In the genomic region with DNA sequence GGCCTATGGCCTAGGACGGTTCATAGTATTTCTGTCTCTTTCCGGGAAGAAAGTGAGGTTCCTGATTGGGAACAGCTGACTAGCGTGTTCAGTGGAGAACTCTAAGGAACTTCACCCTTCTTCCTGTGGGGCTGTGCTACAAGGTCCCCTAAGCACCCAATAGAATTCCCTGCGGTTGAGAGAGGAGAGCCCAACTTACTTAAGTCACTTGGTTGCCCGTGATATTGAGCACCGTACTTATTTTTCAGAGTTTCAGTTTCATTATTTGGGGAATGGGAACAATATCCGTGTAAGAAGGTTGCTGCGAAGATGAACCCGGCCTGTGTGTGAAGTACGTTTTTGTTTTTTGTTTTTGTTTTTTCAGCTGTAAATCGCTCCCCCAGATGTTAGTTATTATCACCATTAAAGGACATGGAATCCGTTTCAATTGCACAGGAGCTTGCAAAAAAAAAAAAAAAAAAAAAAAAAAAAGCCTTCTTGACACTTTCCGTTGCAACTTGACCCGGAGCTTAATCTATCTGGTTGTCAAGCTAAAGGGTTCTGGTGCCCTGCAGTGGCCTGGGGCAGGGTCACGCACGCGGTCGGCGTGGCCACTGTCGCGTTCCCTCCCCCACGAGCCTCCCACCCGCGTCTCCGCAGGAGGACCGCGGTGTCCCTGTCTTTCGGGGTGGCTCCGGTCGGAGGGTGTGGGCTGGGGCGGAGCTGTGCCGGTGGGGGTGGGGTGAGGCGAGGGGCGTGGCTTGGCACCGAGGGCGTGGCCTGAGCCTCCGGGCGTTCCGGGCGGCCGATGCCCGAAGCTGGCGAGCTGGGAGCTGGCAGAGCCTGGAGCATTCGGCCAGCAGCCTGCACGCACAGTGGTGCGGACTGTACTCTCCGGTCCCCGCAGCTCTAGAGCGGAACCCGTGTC, we compare ENCODE assay signal across 8 mouse cellular contexts. TPM values are rescaled to one million over a fixed set of nuclear protein-coding genes. Genes with fewer than 3 reads are reported as not detected.
A peak's percentile ranks its signal among the peaks of the same experiment; 100 is the strongest.
DNase-seq lines count a peak whose midpoint lies in the region; ATAC-seq and TF ChIP-seq lines count a peak whose summit lies in the region.

A gene (plus strand): TSS at position 751 of the 907 bp plus-strand sequence.

- H3K4me2 ChIP-seq in forebrain, embryonic 13.5 days: peak within 1 kb of the TSS; percentile 99
- peak within 1 kb of the TSS; percentile 76 for H3K4me2 ChIP-seq in heart, postnatal 0 days (ENCODE audit: low read depth, low read length)
- H3K4me2 ChIP-seq in liver, postnatal 0 days (ENCODE audit: low read depth, low read length): peak within 1 kb of the TSS; percentile 96
- peak within 1 kb of the TSS; percentile 97 for H3K4me2 ChIP-seq in neural tube, embryonic 13.5 days

- H3K4me3 ChIP-seq in ES-Bruce4 (ENCODE audit: low read depth, low read length): peak within 1 kb of the TSS; percentile 83
- H3K4me3 ChIP-seq in forebrain, embryonic 13.5 days: peak within 1 kb of the TSS; percentile 50
- peak within 1 kb of the TSS; percentile 62 for H3K4me3 ChIP-seq in heart, postnatal 0 days (ENCODE audit: low read depth, low read length)
- H3K4me3 ChIP-seq in liver, postnatal 0 days (ENCODE audit: low read depth, low read length): peak within 1 kb of the TSS; percentile 79
- H3K4me3 ChIP-seq in neural tube, embryonic 13.5 days: peak within 1 kb of the TSS; percentile 56
- peak within 1 kb of the TSS; percentile 85 for H3K4me3 ChIP-seq in testis, adult 2 months (ENCODE audit: control insufficient read depth, low read depth, low read length)

- ATAC-seq in cerebellum, adult (ENCODE audit: insufficient number of reproducible peaks, low FRiP score, low TSS enrichment): peak; percentile 61
- peak; percentile 90 for ATAC-seq in forebrain, embryonic 13.5 days
- peak; percentile 95 for ATAC-seq in heart, postnatal 0 days (ENCODE audit: insufficient read depth, low read depth)
- ATAC-seq in liver, postnatal 0 days: peak; percentile 97
- peak; percentile 92 for ATAC-seq in neural tube, embryonic 13.5 days (ENCODE audit: low read depth)

- H3K27ac ChIP-seq in ES-Bruce4 (ENCODE audit: insufficient read depth, low read length): no peak within 1 kb of the TSS
- no peak within 1 kb of the TSS for H3K27ac ChIP-seq in forebrain, embryonic 13.5 days
- peak within 1 kb of the TSS; percentile 54 for H3K27ac ChIP-seq in heart, postnatal 0 days (ENCODE audit: low read depth)
- peak within 1 kb of the TSS; percentile 75 for H3K27ac ChIP-seq in liver, postnatal 0 days (ENCODE audit: low read depth)
- no peak within 1 kb of the TSS for H3K27ac ChIP-seq in neural tube, embryonic 13.5 days (replicated peaks)
- H3K27ac ChIP-seq in testis, adult 2 months (ENCODE audit: control insufficient read depth, insufficient read depth, low read depth, low read length): peak within 1 kb of the TSS; percentile 78

- TF ChIP-seq POLR2A in ES-Bruce4 (IDR thresholded peaks at IDR 0.05; ENCODE audit: insufficient read depth, low read length): no peak
- TF ChIP-seq POLR2A in testis, adult 2 months (IDR thresholded peaks at IDR 0.05; ENCODE audit: control insufficient read depth, low read depth, low read length): peak; percentile 84

- no peaks in the 10 kb centered on the region for H3K9me3 ChIP-seq in ES-Bruce4 (replicated peaks; ENCODE audit: control insufficient read depth, insufficient read depth, low read length, poor library complexity, severe bottlenecking)
- no peaks in the 10 kb centered on the region for H3K9me3 ChIP-seq in forebrain, embryonic 13.5 days (replicated peaks)
- H3K9me3 ChIP-seq in heart, postnatal 0 days (replicated peaks; ENCODE audit: control insufficient read depth, low read length): no peaks in the 10 kb centered on the region
- H3K9me3 ChIP-seq in liver, postnatal 0 days (ENCODE audit: low read length): no peaks in the 10 kb centered on the region
- no peaks in the 10 kb centered on the region for H3K9me3 ChIP-seq in neural tube, embryonic 13.5 days

- DNase-seq in heart, postnatal 0 days (ENCODE audit: low spot score): peak; percentile 75
- peak; percentile 95 for DNase-seq in kidney, postnatal 4 days
- DNase-seq in liver, postnatal 0 days: peak; percentile 97

- TF ChIP-seq EP300 in ES-Bruce4 (IDR thresholded peaks at IDR 0.05; ENCODE audit: insufficient read depth, low read depth, low read length): no peak
- TF ChIP-seq EP300 in heart, postnatal 0 days (IDR thresholded peaks at IDR 0.05; ENCODE audit: low read depth): no peak
- no peak for TF ChIP-seq EP300 in liver, postnatal 0 days (IDR thresholded peaks at IDR 0.05; ENCODE audit: low read depth)

- peak within 1 kb of the TSS; percentile 43 for H3K9ac ChIP-seq in ES-Bruce4 (ENCODE audit: low read depth, poor library complexity, severe bottlenecking)
- H3K9ac ChIP-seq in forebrain, embryonic 13.5 days: peak within 1 kb of the TSS; percentile 58
- peak within 1 kb of the TSS; percentile 39 for H3K9ac ChIP-seq in heart, postnatal 0 days (replicated peaks; ENCODE audit: low read depth, low read length)
- peak within 1 kb of the TSS; percentile 71 for H3K9ac ChIP-seq in liver, postnatal 0 days (replicated peaks)
- peak within 1 kb of the TSS; percentile 65 for H3K9ac ChIP-seq in neural tube, embryonic 13.5 days

- H3K36me3 ChIP-seq in ES-Bruce4 (ENCODE audit: control insufficient read depth, insufficient read depth, low read length, poor library complexity, severe bottlenecking): no peaks in the 10 kb centered on the region
- no peaks in the 10 kb centered on the region for H3K36me3 ChIP-seq in forebrain, embryonic 13.5 days (ENCODE audit: poor library complexity, severe bottlenecking)
- H3K36me3 ChIP-seq in heart, postnatal 0 days (replicated peaks; ENCODE audit: control insufficient read depth, insufficient read depth, low read length): no peaks in the 10 kb centered on the region
- H3K36me3 ChIP-seq in liver, postnatal 0 days (replicated peaks; ENCODE audit: insufficient read depth, low read length): no peaks in the 10 kb centered on the region
- no peaks in the 10 kb centered on the region for H3K36me3 ChIP-seq in neural tube, embryonic 13.5 days
- no peaks in the 10 kb centered on the region for H3K36me3 ChIP-seq in testis, adult 2 months (ENCODE audit: control insufficient read depth, insufficient read depth, low read length)

- WGBS in forebrain, embryonic 13.5 days: 6% methylated on average over 47 of the region's 50 CpGs
- whole genome bisulfite sequencing in heart, postnatal 0 days: 3% methylated on average over 50 of the region's 50 CpGs
- WGBS in liver, postnatal 0 days (ENCODE audit: insufficient replicate concordance): 2% methylated on average over 47 of the region's 50 CpGs
- WGBS in neural tube, embryonic 13.5 days: 5% methylated on average over 50 of the region's 50 CpGs

- no peak for TF ChIP-seq CTCF in ES-Bruce4 (IDR thresholded peaks at IDR 0.05; ENCODE audit: low read depth, low read length)
- no peak for TF ChIP-seq CTCF in heart, postnatal 0 days (IDR thresholded peaks at IDR 0.05; ENCODE audit: low read depth)
- TF ChIP-seq CTCF in liver, postnatal 0 days (IDR thresholded peaks at IDR 0.05; ENCODE audit: low read depth): no peak
- no peak for TF ChIP-seq CTCF in testis, adult 2 months (IDR thresholded peaks at IDR 0.05; ENCODE audit: control insufficient read depth, insufficient read depth, insufficient replicate concordance, low read depth, low read length)

- H3K4me1 ChIP-seq in ES-Bruce4 (ENCODE audit: control insufficient read depth, insufficient read depth, low read length): no peaks in the 10 kb centered on the region
- H3K4me1 ChIP-seq in forebrain, embryonic 13.5 days: peaks cover 18% of the 10 kb centered on the region
- peaks cover 5% of the 10 kb centered on the region; the same call in 1 of the 2 replicates for H3K4me1 ChIP-seq in heart, postnatal 0 days (ENCODE audit: control insufficient read depth, insufficient read depth)
- peaks cover 5% of the 10 kb centered on the region for H3K4me1 ChIP-seq in liver, postnatal 0 days (ENCODE audit: insufficient read depth)
- H3K4me1 ChIP-seq in neural tube, embryonic 13.5 days (replicated peaks): peaks cover 23% of the 10 kb centered on the region
- peaks cover 14% of the 10 kb centered on the region for H3K4me1 ChIP-seq in testis, adult 2 months (ENCODE audit: control insufficient read depth, insufficient read depth, low read length)

- H3K27me3 ChIP-seq in ES-Bruce4 (ENCODE audit: control insufficient read depth, insufficient read depth, low read length, poor library complexity, severe bottlenecking): no peaks in the 10 kb centered on the region
- H3K27me3 ChIP-seq in forebrain, embryonic 13.5 days: peaks cover 26% of the 10 kb centered on the region
- 0 out of 2 replicates have a peak, but pooled peaks cover 11% of the 10 kb centered on the region for H3K27me3 ChIP-seq in heart, postnatal 0 days (ENCODE audit: control insufficient read depth, insufficient read depth, low read length)
- H3K27me3 ChIP-seq in liver, postnatal 0 days (ENCODE audit: insufficient read depth, low read length): peaks cover 18% of the 10 kb centered on the region
- H3K27me3 ChIP-seq in neural tube, embryonic 13.5 days: peaks cover 34% of the 10 kb centered on the region
- H3K27me3 ChIP-seq in testis, adult 2 months (ENCODE audit: control insufficient read depth, insufficient read depth, low read length): no peaks in the 10 kb centered on the region

RNA-seq across cellular contexts. Expression of the gene that starts here (rescaled TPM):
- 23.3 and 26.4 TPM in 2 replicates for polyA plus RNA-seq in ES-Bruce4 (2011; ENCODE audit: insufficient read depth, insufficient read length, low read depth, missing spikeins)
- polyA plus RNA-seq in forebrain, embryonic 13.5 days (2015; fragmentation: Nextera tagmentation; extraction: Ambion mirVana): 1.8 and 2.0 TPM in 2 replicates
- 14.0 and 29.0 TPM in 2 replicates for total RNA-seq in heart, postnatal 0 days (2014; rRNA removed; ENCODE audit: low replicate concordance)
- polyA plus RNA-seq in heart, postnatal 0 days (2015; fragmentation: Nextera tagmentation; extraction: Ambion mirVana): 5.4 and 6.5 TPM in 2 replicates
- polyA plus RNA-seq in liver, postnatal 0 days (2015; fragmentation: Nextera tagmentation; extraction: Ambion mirVana): 4.7 and 5.0 TPM in 2 replicates
- polyA plus RNA-seq in neural tube, embryonic 13.5 days (2015; fragmentation: Nextera tagmentation; extraction: Ambion mirVana): 2.3 and 3.3 TPM in 2 replicates
- 1.3 and 1.4 TPM in 2 replicates for polyA plus RNA-seq in testis, adult 2 months (2012; rRNA removed)

Comparison
In these comparisons a context has a peak if more than half of its experiments do, and no peak if none do; other contexts are left out.
1. H3K27ac ChIP-seq: peak in heart, postnatal 0 days (single experiment), liver, postnatal 0 days (single experiment) and testis, adult 2 months (single experiment); none in ES-Bruce4 (single experiment), forebrain, embryonic 13.5 days (single experiment) and neural tube, embryonic 13.5 days (single experiment).
2. Peak in every context shown above with its lines, with median percentiles within 50 percentile points of each other: H3K4me3 ChIP-seq, H3K9ac ChIP-seq, ATAC-seq, H3K4me2 ChIP-seq and DNase-seq.